In the genomic region with DNA sequence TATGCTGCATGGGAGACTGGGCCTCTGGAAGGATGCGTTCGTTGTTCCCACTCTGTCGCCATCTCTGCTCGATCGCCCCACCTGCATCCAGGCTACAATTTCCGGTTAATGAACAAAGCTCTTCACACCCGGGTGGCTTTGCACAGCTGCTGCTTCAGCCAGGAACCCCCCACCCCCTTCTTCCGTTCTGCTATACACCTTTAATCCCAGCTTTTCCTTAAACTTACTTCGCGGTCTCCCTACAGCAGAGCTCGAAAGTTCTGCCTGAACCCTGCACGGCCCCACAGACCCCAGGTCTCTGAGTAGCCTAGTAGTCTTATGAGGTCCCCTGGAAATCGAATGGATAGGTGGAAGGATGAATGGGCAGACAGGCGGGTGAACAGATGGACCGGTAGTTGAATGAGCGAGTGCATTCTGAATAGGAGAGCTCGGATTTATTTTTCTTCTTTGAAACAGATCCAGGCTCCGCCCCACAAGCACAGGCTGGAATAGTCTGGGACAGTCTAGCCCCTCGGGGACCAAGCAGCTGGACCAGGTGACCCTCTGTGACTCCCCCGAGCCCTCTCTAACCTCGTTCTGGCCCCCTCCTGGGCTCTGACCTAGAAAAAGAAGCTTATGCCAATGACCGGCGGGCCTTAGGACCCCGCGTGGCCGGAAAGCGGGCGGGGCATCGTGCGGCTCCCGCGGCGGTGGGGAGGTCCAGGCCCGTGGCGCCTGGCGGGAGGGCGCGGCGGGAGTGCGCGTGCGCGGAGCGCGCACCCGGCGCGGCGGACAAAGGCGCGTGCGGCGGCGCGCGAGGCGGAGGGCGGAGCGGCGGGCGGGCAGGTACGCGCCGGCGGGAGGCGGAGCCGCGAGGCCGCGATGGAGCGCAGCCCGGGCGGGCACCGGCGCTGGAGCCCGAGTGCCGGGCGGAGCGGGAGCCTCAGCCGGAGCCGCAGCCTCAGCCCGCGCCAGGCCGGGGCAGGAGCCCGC, we compare ENCODE assay signal across 8 mouse cellular contexts. TPM values are rescaled to one million over a fixed set of nuclear protein-coding genes. Genes with fewer than 3 reads are reported as not detected.
A peak's percentile ranks its signal among the peaks of the same experiment; 100 is the strongest.
DNase-seq lines count a peak whose midpoint lies in the region; ATAC-seq and TF ChIP-seq lines count a peak whose summit lies in the region.

A gene (plus strand): TSS at position 908 of the 972 bp plus-strand sequence.

- H3K4me3 ChIP-seq in G1E (ENCODE audit: low read depth, low read length): peak within 1 kb of the TSS; percentile 71
- H3K4me3 ChIP-seq in cerebellum, adult 2 months (replicated peaks; ENCODE audit: insufficient read depth, low read depth, low read length): peak within 1 kb of the TSS; percentile 81
- peak within 1 kb of the TSS; percentile 76 for H3K4me3 ChIP-seq in forebrain, postnatal 0 days (ENCODE audit: low read depth, low read length)
- H3K4me3 ChIP-seq in neural tube, embryonic 14.5 days (ENCODE audit: low read depth, low read length): peak within 1 kb of the TSS; percentile 100
- peak within 1 kb of the TSS; percentile 76 for H3K4me3 ChIP-seq in testis, adult 2 months (ENCODE audit: control insufficient read depth, low read depth, low read length)

- TF ChIP-seq CTCF in G1E (IDR thresholded peaks at IDR 0.05; ENCODE audit: low read depth, low read length): no peak
- TF ChIP-seq CTCF in cerebellum, adult 2 months (IDR thresholded peaks at IDR 0.05; ENCODE audit: borderline replicate concordance, insufficient read depth, low read depth, low read length): no peak
- no peak; the same call in 1 of the 2 replicates for TF ChIP-seq CTCF in forebrain, postnatal 0 days (IDR thresholded peaks at IDR 0.05; ENCODE audit: low read depth)
- no peak for TF ChIP-seq CTCF in testis, adult 2 months (IDR thresholded peaks at IDR 0.05; ENCODE audit: control insufficient read depth, insufficient read depth, insufficient replicate concordance, low read depth, low read length)

- WGBS in cerebellum, adult 2 months: 1% methylated on average over 58 of the region's 85 CpGs
- 1% methylated on average over 58 of the region's 85 CpGs for WGBS in forebrain, postnatal 0 days
- under 1% methylated on average over 54 of the region's 85 CpGs for WGBS in neural tube, embryonic 14.5 days

- peak; percentile 33; the same call in 1 of the 2 replicates for TF ChIP-seq POLR2A in cerebellum, adult 2 months (IDR thresholded peaks at IDR 0.05; ENCODE audit: borderline replicate concordance, insufficient read depth, low read length)
- TF ChIP-seq POLR2A in testis, adult 2 months (IDR thresholded peaks at IDR 0.05; ENCODE audit: control insufficient read depth, low read depth, low read length): peak; percentile 18; the same call in 1 of the 2 replicates

- no peaks in the 10 kb centered on the region for H3K9me3 ChIP-seq in G1E (replicated peaks)
- no peaks in the 10 kb centered on the region for H3K9me3 ChIP-seq in forebrain, postnatal 0 days (ENCODE audit: low read length)
- no peaks in the 10 kb centered on the region for H3K9me3 ChIP-seq in neural tube, embryonic 14.5 days (ENCODE audit: control insufficient read depth, low read length)

- peaks cover 86% of the 10 kb centered on the region for H3K27me3 ChIP-seq in G1E (ENCODE audit: insufficient read depth, low read length)
- no peaks in the 10 kb centered on the region for H3K27me3 ChIP-seq in cerebellum, adult 2 months (ENCODE audit: control insufficient read depth, insufficient read depth, low read length)
- H3K27me3 ChIP-seq in forebrain, postnatal 0 days (ENCODE audit: insufficient read depth, low read length): no peaks in the 10 kb centered on the region
- H3K27me3 ChIP-seq in neural tube, embryonic 14.5 days (ENCODE audit: control insufficient read depth, insufficient read depth, low read length): no peaks in the 10 kb centered on the region; the same call in 1 of the 2 replicates
- H3K27me3 ChIP-seq in testis, adult 2 months (ENCODE audit: control insufficient read depth, insufficient read depth, low read length): no peaks in the 10 kb centered on the region

- H3K4me1 ChIP-seq in G1E (ENCODE audit: insufficient read depth, low read depth, low read length): peaks cover 20% of the 10 kb centered on the region
- H3K4me1 ChIP-seq in cerebellum, adult 2 months (ENCODE audit: control insufficient read depth, insufficient read depth, low read length): peaks cover 38% of the 10 kb centered on the region
- H3K4me1 ChIP-seq in forebrain, postnatal 0 days (ENCODE audit: insufficient read depth): peaks cover 21% of the 10 kb centered on the region
- H3K4me1 ChIP-seq in neural tube, embryonic 14.5 days (ENCODE audit: control insufficient read depth, insufficient read depth, low read length): peaks cover 29% of the 10 kb centered on the region
- peaks cover 15% of the 10 kb centered on the region for H3K4me1 ChIP-seq in testis, adult 2 months (ENCODE audit: control insufficient read depth, insufficient read depth, low read length)

- peak within 1 kb of the TSS; percentile 99 for H3K9ac ChIP-seq in forebrain, postnatal 0 days
- peak within 1 kb of the TSS; percentile 100 for H3K9ac ChIP-seq in neural tube, embryonic 14.5 days (replicated peaks; ENCODE audit: low read depth, low read length)

- peak within 1 kb of the TSS; percentile 80 for H3K4me2 ChIP-seq in forebrain, postnatal 0 days (ENCODE audit: low read depth)
- H3K4me2 ChIP-seq in neural tube, embryonic 14.5 days (ENCODE audit: low read depth, low read length): peak within 1 kb of the TSS; percentile 99

- ATAC-seq in G1E (ENCODE audit: extremely low read depth, insufficient number of reproducible peaks, low FRiP score, poor library complexity, severe bottlenecking): peak; percentile 34; the same call in 1 of the 2 replicates
- peak; percentile 86 for ATAC-seq in forebrain, postnatal 0 days
- ATAC-seq in neural tube, embryonic 14.5 days (ENCODE audit: low read depth): peak; percentile 86

- DNase-seq in G1E (ENCODE audit: low spot score): peak; percentile 81
- DNase-seq in cerebellum, adult 2 months: peak; percentile 94 to 97
- peak; percentile 95 for DNase-seq in forebrain, postnatal 0 days
- peak; percentile 93 to 94 for DNase-seq in heart, postnatal 36 days
- DNase-seq in layer of hippocampus, adult 18-20 months (ENCODE audit: low spot score in 2 of 2): peak; percentile 92 to 93
- DNase-seq in lung, adult 18-20 months: peak; percentile 90 to 92

- H3K27ac ChIP-seq in cerebellum, adult 2 months (ENCODE audit: insufficient read depth, low read length): peak within 1 kb of the TSS; percentile 99
- peak within 1 kb of the TSS; percentile 95 for H3K27ac ChIP-seq in forebrain, postnatal 0 days (ENCODE audit: low read depth, low read length)
- peak within 1 kb of the TSS; percentile 97 for H3K27ac ChIP-seq in neural tube, embryonic 14.5 days (ENCODE audit: low read depth, low read length)
- peak within 1 kb of the TSS; percentile 75 for H3K27ac ChIP-seq in testis, adult 2 months (ENCODE audit: control insufficient read depth, insufficient read depth, low read depth, low read length)

- intact Hi-C loops in heart, postnatal 36 days (cut with DNase I): no loop called here

- H3K36me3 ChIP-seq in G1E (replicated peaks): no peaks in the 10 kb centered on the region
- no peaks in the 10 kb centered on the region; the same call in 1 of the 2 replicates for H3K36me3 ChIP-seq in forebrain, postnatal 0 days (ENCODE audit: insufficient read depth)
- H3K36me3 ChIP-seq in neural tube, embryonic 14.5 days (ENCODE audit: control insufficient read depth, insufficient read depth, low read length): 0 out of 2 replicates have a peak, but pooled peaks cover 5% of the 10 kb centered on the region
- no peaks in the 10 kb centered on the region for H3K36me3 ChIP-seq in testis, adult 2 months (ENCODE audit: control insufficient read depth, insufficient read depth, low read length)

RNA-seq across cellular contexts. Expression of the gene that starts here (rescaled TPM):
- total RNA-seq in G1E (2014; fragmentation: Nextera tagmentation) (not detected in 2 replicates), G1E (2017) (0.06 and 0.33 TPM in 2 replicates)
- 0.26 and 0.31 TPM in 2 replicates for polyA plus RNA-seq in G1E (2012)
- polyA plus RNA-seq in cerebellum, adult 2 months (2012; rRNA removed): 227 and 282 TPM in 2 replicates
- total RNA-seq in forebrain, postnatal 0 days (2014; rRNA removed): 445 and 497 TPM in 2 replicates
- 204 and 224 TPM in 2 replicates for polyA plus RNA-seq in forebrain, postnatal 0 days (2015; fragmentation: Nextera tagmentation; extraction: Ambion mirVana)
- total RNA-seq in heart, postnatal 36 days (2021): 10 to 100 TPM; 76.8 to 94.9 TPM
- total RNA-seq in layer of hippocampus, adult 18-20 months (2021): 10 to 100 TPM; 81.0 to 86.8 TPM
- polyA plus RNA-seq in neural tube, embryonic 14.5 days (2014; fragmentation: Nextera tagmentation; extraction: Ambion mirVana): 232 and 271 TPM in 2 replicates
- 8.8 and 9.9 TPM in 2 replicates for polyA plus RNA-seq in testis, adult 2 months (2012; rRNA removed)

Comparison
In these comparisons a context has a peak if more than half of its experiments do, and no peak if none do; other contexts are left out.
1. Peak in every context shown above with its lines: DNase-seq, ATAC-seq, H3K4me3 ChIP-seq and H3K27ac ChIP-seq.
2. RNA of the gene that starts here (total RNA-seq): 445 to 497 TPM in forebrain, postnatal 0 days, 76.8 to 94.9 TPM in heart, postnatal 36 days and 81.0 to 86.8 TPM in layer of hippocampus, adult 18-20 months; 0.06 to 0.33 TPM in G1E; every median in the first group is over 10 times any median in the second.
3. RNA of the gene that starts here (polyA plus RNA-seq): 232 to 271 TPM in neural tube, embryonic 14.5 days, 227 to 282 TPM in cerebellum, adult 2 months and 204 to 224 TPM in forebrain, postnatal 0 days; 8.8 to 9.9 TPM in testis, adult 2 months and 0.26 to 0.31 TPM in G1E; every median in the first group is over 10 times any median in the second.
4. Peak in DNase-seq, ATAC-seq and H3K4me3 ChIP-seq in G1E; RNA of the gene not detected or under 1 TPM.
5. ATAC-seq: peak in every context shown above with its lines; median percentile 86 in forebrain, postnatal 0 days; 86 in neural tube, embryonic 14.5 days; 34 in G1E.